Mouse (Mus musculus) bone marrow macrophage, adult 2 months (primary cell): ENCODE measurements around the gene Acot12.

Source experiments
- CTCF ChIP-seq: IDR thresholded peaks from 2 replicates; pipeline ENCODE4 v1.5.1; 2012; ENCODE audit warnings: low read depth, mild to moderate bottlenecking, low read length, moderate library complexity
- POLR2A ChIP-seq: IDR thresholded peaks from 2 replicates; pipeline ENCODE4 v1.6.1; 2012; ENCODE audit warnings: mild to moderate bottlenecking, low read depth, low read length, borderline replicate concordance

DNA sequence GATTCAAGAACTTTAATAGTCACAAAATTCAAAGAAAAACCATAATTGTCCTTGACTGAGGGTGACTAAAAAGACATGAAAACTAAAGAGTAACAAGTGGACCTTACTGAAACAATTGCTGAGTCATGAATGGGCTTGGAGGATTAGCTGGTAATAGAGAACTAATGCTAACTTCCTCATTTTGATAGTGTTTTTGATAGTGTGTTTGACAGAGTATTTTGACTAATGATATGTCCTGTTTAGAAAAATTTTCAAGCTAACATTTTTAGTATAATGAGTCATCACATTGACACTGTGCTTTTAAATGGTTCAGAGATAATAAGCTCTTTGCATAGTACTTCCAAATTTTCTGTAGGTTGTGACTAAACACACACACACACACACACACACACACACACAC is 13.4 kb upstream of the Acot12 start:
- TF ChIP-seq POLR2A (no peak), CTCF (no peak)
